Mouse (Mus musculus) duodenum, adult 2 months (tissue): ENCODE results near the gene Olfr930. TPM values are rescaled to one million over a fixed set of nuclear protein-coding genes. Genes with fewer than 3 reads are reported as not detected.

Experiments
- polyA plus RNA-seq: library from polyadenylated mRNA; depleted of rRNA; stranded (reverse); fragments of >200 nt; gene quantifications from 2 replicates; pipeline ENCODE4 v1.2.3, GENCODE M21; 2012; ENCODE audit warnings: low replicate concordance; rRNA removed

The Olfr930 gene
- polyA plus RNA-seq: not detected in 2 replicates

GRCm38 (mm10) chr9:38929509-38929908, at the start of gene Olfr930:
Gene Olfr930 (plus strand): TSS chr9:38929809.

GRCm38 (mm10) chr9:38972013-38972412, 42.4 kb downstream of the Olfr930 start, which contains the start of gene Olfr933:
Gene Olfr933 (plus strand): TSS chr9:38972313.

Other genes with a start within 250 kb of the Olfr930 start
- gene Olfr919, start 226.1 kb upstream of the Olfr930 start, polyA plus RNA-seq: not detected in 2 replicates
- gene Vwa5a, start 211.5 kb upstream of the Olfr930 start, polyA plus RNA-seq: 3.4 and 4.1 TPM in 2 replicates
- 0.02 TPM in 1 of 2 replicates, not detected in the other for gene Olfr920, start 177.5 kb upstream of the Olfr930 start, polyA plus RNA-seq
- not detected in 2 replicates for gene Olfr921, start 156.7 kb upstream of the Olfr930 start, polyA plus RNA-seq
- gene Olfr922, start 115.2 kb upstream of the Olfr930 start, polyA plus RNA-seq: not detected in 2 replicates
- not detected in 2 replicates for gene Olfr923, start 103.3 kb upstream of the Olfr930 start, polyA plus RNA-seq
- gene Olfr924, start 85.4 kb upstream of the Olfr930 start, polyA plus RNA-seq: not detected in 2 replicates
- not detected in 2 replicates for gene Olfr26, start 74.7 kb upstream of the Olfr930 start, polyA plus RNA-seq
- not detected in 2 replicates for gene Olfr926, start 52.7 kb upstream of the Olfr930 start, polyA plus RNA-seq
- gene Olfr933, start 42.5 kb downstream of the Olfr930 start, polyA plus RNA-seq: not detected in 2 replicates
- gene Olfr934, start 58.5 kb downstream of the Olfr930 start, polyA plus RNA-seq: not detected in 2 replicates
- not detected in 2 replicates for gene Olfr935, start 69.9 kb downstream of the Olfr930 start, polyA plus RNA-seq
- not detected in 2 replicates for gene Olfr146, start 93.6 kb downstream of the Olfr930 start, polyA plus RNA-seq
- not detected in 2 replicates for gene Olfr937, start 135.1 kb downstream of the Olfr930 start, polyA plus RNA-seq
- not detected in 2 replicates for gene Olfr938, start 149.1 kb downstream of the Olfr930 start, polyA plus RNA-seq
- gene Olfr27, start 198.3 kb downstream of the Olfr930 start, polyA plus RNA-seq: not detected in 2 replicates
- not detected in 2 replicates for gene Olfr943, start 236.5 kb downstream of the Olfr930 start, polyA plus RNA-seq